Mouse (Mus musculus) adrenal gland, postnatal 14 days (tissue): ENCODE measurements around the gene Defb30. TPM values are rescaled to one million over a fixed set of nuclear protein-coding genes. Genes with fewer than 3 reads are reported as not detected.

Experiments used
- DNase-seq: peaks from one replicate; pipeline ENCODE4 v3.0.0; 2021; ENCODE audit warnings: mixed read lengths
- long read RNA-seq, 2 experiments: library from polyadenylated mRNA; stranded (forward); transcript quantifications; one replicate each; pipeline ENCODE4 v2.0.0; 2021
- total RNA-seq: library from RNA; stranded (reverse); gene quantifications from 2 replicates; pipeline ENCODE4 v1.2.3, GENCODE M21; 2021

The Defb30 gene
- total RNA-seq, result not detected in 2 replicates
- long read RNA-seq, experiment 1, result 0 reads
- long read RNA-seq, experiment 2, result 0 reads

- no peak for DNase-seq
Observed at GRCm38 (mm10) chr14:63049910-63050370, at the start of gene Defb30. Gene Defb30 (minus strand): TSS chr14:63049960.

- no peak for DNase-seq
Observed at GRCm38 (mm10) chr14:63067708-63068107, 17.9 kb upstream of the Defb30 start.

- peak; percentile 76 for DNase-seq
Observed at GRCm38 (mm10) chr14:63066630-63067310, 17.0 kb upstream of the Defb30 start.

- DNase-seq, result no peak
Observed at GRCm38 (mm10) chr14:63065391-63065790, 15.6 kb upstream of the Defb30 start.

GRCm38 (mm10) chr14:63062184-63062583 lies 12.4 kb upstream of the Defb30 start:
- DNase-seq, result no peak

GRCm38 (mm10) chr14:63060361-63060760 lies 10.6 kb upstream of the Defb30 start:
- no peak for DNase-seq

GRCm38 (mm10) chr14:63054729-63055128 lies 5.0 kb upstream of the Defb30 start:
- peak; percentile 93 for DNase-seq

GRCm38 (mm10) chr14:63050769-63051168 lies 1.0 kb upstream of the Defb30 start:
- peak; percentile 89 for DNase-seq

GRCm38 (mm10) chr14:63046691-63047090 lies 3.1 kb downstream of the Defb30 start, which contains the start of gene Defb42:
Gene Defb42 (plus strand): TSS chr14:63046991.
- DNase-seq, result peak; percentile 21

- peak; percentile 17 for DNase-seq
Observed at GRCm38 (mm10) chr14:63020524-63021156, 29.1 kb downstream of the Defb30 start.

GRCm38 (mm10) chr14:63014667-63015066 lies 35.1 kb downstream of the Defb30 start:
- no peak for DNase-seq

GRCm38 (mm10) chr14:63013082-63013481 lies 36.7 kb downstream of the Defb30 start:
- no peak for DNase-seq

GRCm38 (mm10) chr14:63011471-63011870 lies 38.3 kb downstream of the Defb30 start, which contains the start of gene Defb43:
Gene Defb43 (plus strand): TSS chr14:63011771.
- no peak for DNase-seq

- peak; percentile 40 for DNase-seq
Observed at GRCm38 (mm10) chr14:63002588-63002987, 47.2 kb downstream of the Defb30 start.

- DNase-seq, result no peak
Observed at GRCm38 (mm10) chr14:62998977-62999376, 50.8 kb downstream of the Defb30 start.

- DNase-seq, result no peak
Observed at GRCm38 (mm10) chr14:62997777-62998176, 52.0 kb downstream of the Defb30 start, which contains the start of gene Defb47. Gene Defb47 (plus strand): TSS chr14:62998077.

- no peak for DNase-seq
Observed at GRCm38 (mm10) chr14:62991849-62992510, 57.8 kb downstream of the Defb30 start.

GRCm38 (mm10) chr14:62991271-62991670 lies 58.5 kb downstream of the Defb30 start:
- no peak for DNase-seq

- DNase-seq, result no peak
Observed at GRCm38 (mm10) chr14:62984410-62984809, 65.3 kb downstream of the Defb30 start, which contains the start of gene Defb48. Gene Defb48 (minus strand): TSS chr14:62984510.
